Mouse (Mus musculus) liver, embryonic 14.5 days (tissue): ENCODE measurements around the gene Olfr1298. TPM values are rescaled to one million over a fixed set of nuclear protein-coding genes. Genes with fewer than 3 reads are reported as not detected.

Experiments used
- ATAC-seq: fragments of 200-750 bp; cut with Nextera tagmentation; 2 replicates; pipeline ENCODE4 v1.8.0; 2017; ENCODE audit warnings: moderate number of reproducible peaks, mild to moderate bottlenecking, moderate library complexity; ENCODE audit not compliant: insufficient read depth
- DNase-seq, 3 experiments: peaks; one replicate each; pipeline ENCODE4 v3.0.0-alpha.2; 2012 to 2013; ENCODE audit warnings: low read depth in 3 of 3, low spot score in 3 of 3
- H3K27ac ChIP-seq: fragments of 300-500 bp; sonication (generic); 2 replicates; pipeline ENCODE4 v1.5.1; 2014; ENCODE audit warnings: moderate library complexity, mild to moderate bottlenecking, control low read depth, inconsistent platforms
- H3K27me3 ChIP-seq: fragments of 300-500 bp; sonication (generic); 2 replicates; pipeline ENCODE4 v1.6.1; 2014; ENCODE audit warnings: mild to moderate bottlenecking, low read length, moderate library complexity; ENCODE audit not compliant: control insufficient read depth, insufficient read depth
- H3K36me3 ChIP-seq: fragments of 300-500 bp; sonication (generic); replicated peaks from 2 replicates; pipeline ENCODE4 v1.6.1; 2014; ENCODE audit warnings: low read depth; ENCODE audit not compliant: control insufficient read depth, insufficient read depth
- H3K4me1 ChIP-seq, 2 experiments: fragments of 200-500 bp in 1 of 2; fragments of 300-500 bp in 1 of 2; sonication (generic) in 1 of 2; replicated peaks; 2 replicates each; pipeline ENCODE4 v1.6.1; 2012 to 2014; ENCODE audit warnings: antibody characterized with exemption in 1 of 2, inconsistent platforms in 1 of 2, low read length in 1 of 2; ENCODE audit not compliant: control insufficient read depth in 2 of 2, insufficient read depth in 2 of 2
- H3K4me2 ChIP-seq: fragments of 300-500 bp; sonication (generic); 2 replicates; pipeline ENCODE4 v1.6.1; 2014; ENCODE audit warnings: low read depth, mild to moderate bottlenecking, control low read depth, moderate library complexity
- H3K4me3 ChIP-seq, 2 experiments: fragments of 200-500 bp in 1 of 2; fragments of 300-500 bp in 1 of 2; sonication (generic) in 1 of 2; 2 replicates each; pipeline ENCODE4 v1.5.1; 2012 to 2014; ENCODE audit warnings: low read depth in 2 of 2, low read length in 2 of 2, mild to moderate bottlenecking in 2 of 2, control low read depth in 1 of 2, inconsistent platforms in 1 of 2, moderate library complexity in 1 of 2; ENCODE audit not compliant: insufficient read depth in 1 of 2
- H3K9ac ChIP-seq: fragments of 300-500 bp; sonication (generic); replicated peaks from 2 replicates; pipeline ENCODE4 v1.6.1; 2014; ENCODE audit warnings: mild to moderate bottlenecking, control low read depth, moderate library complexity
- H3K9me3 ChIP-seq: fragments of 300-500 bp; sonication (generic); 2 replicates; pipeline ENCODE4 v1.6.1; 2016; ENCODE audit warnings: low read length, mixed read lengths; ENCODE audit not compliant: control insufficient read depth
- CTCF ChIP-seq: IDR thresholded peaks from 2 replicates; pipeline ENCODE4 v1.5.1; 2016; ENCODE audit warnings: antibody characterized with exemption, low read depth, control low read depth
- EP300 ChIP-seq: IDR thresholded peaks from 2 replicates; pipeline ENCODE4 v1.6.1; 2016; ENCODE audit warnings: antibody characterized with exemption, low read depth
- WGBS: fragments of 180-500 bp; shearing (Covaris S2); extraction: QIAGEN DNeasy Blood & Tissue Kit; methylation state at CpG from one replicate; pipeline ENCODE4 v1.1.7; 2014; ENCODE audit not compliant: insufficient replicate concordance; 5-methylcytosine and 5-hydroxymethylcytosine counted together
- polyA plus RNA-seq, 2 experiments: library from polyadenylated mRNA; depleted of rRNA in 1 of 2; stranded (reverse) in 1 of 2; unstranded in 1 of 2; fragments of >200 nt; fragmentation: Nextera tagmentation in 1 of 2; extraction: Ambion mirVana in 1 of 2; gene quantifications; 2 replicates each; pipeline versions ENCODE4 v1.2.1 to v1.2.3; 2012 to 2014

The Olfr1298 gene
- polyA plus RNA-seq (2012; rRNA removed) (not detected in 2 replicates), polyA plus RNA-seq (2014; fragmentation: Nextera tagmentation; extraction: Ambion mirVana) (not detected in 2 replicates)

GRCm38 (mm10) chr2:111649101-111649500, at the start of gene Olfr1298:
Gene Olfr1298, minus strand, starts transcription at chr2:111649201.
- no peak for DNase-seq
- no peak for ATAC-seq
- TF ChIP-seq CTCF = no peak
- no peak for TF ChIP-seq EP300
- Histone ChIP-seq H3K36me3 (no peaks in the 10 kb centered on the region), H3K9ac (no peak within 1 kb of the TSS), H3K4me3 (no peak within 1 kb of the TSS), H3K4me1 (no peaks in the 10 kb centered on the region), H3K27ac (no peak within 1 kb of the TSS), H3K4me2 (no peak within 1 kb of the TSS), H3K9me3 (no peaks in the 10 kb centered on the region), H3K27me3 (no peaks in the 10 kb centered on the region)
- WGBS = 43% methylated on average over 1 of the region's 1 CpGs

DNA sequence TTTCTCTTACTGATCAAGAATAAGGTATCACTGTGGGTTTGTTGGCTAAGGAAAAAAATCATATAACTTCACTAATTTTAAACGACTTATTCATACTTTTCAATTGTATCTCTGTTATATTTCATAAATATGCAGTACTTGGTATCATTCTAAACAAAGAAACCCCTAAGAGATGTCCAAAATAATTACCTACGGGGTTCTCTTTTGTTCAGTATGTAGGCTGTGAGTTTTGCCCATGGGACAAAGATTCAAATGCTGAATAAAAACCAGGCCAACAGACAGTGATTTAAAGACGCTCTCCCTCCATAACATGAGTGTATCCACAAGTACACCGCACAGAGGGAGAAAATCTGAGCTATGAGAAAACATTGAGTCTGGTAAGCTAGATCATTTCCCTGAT, 12.1 kb upstream of the Olfr1298 start, which contains the start of gene Olfr1299:
Olfr1299 (plus strand) TSS at position 301 of the 400 bp plus-strand sequence.
- Histone ChIP-seq H3K4me1 (no peaks in the 10 kb centered on the region), H3K9me3 (no peaks in the 10 kb centered on the region), H3K36me3 (no peaks in the 10 kb centered on the region), H3K27me3 (no peaks in the 10 kb centered on the region), H3K27ac (no peak within 1 kb of the TSS), H3K4me3 (no peak within 1 kb of the TSS), H3K9ac (no peak within 1 kb of the TSS), H3K4me2 (no peak within 1 kb of the TSS)
- ATAC-seq (no peak), DNase-seq (no peak)
- TF ChIP-seq CTCF (no peak), EP300 (no peak)
- 46% methylated on average over 4 of the region's 4 CpGs for WGBS

DNA sequence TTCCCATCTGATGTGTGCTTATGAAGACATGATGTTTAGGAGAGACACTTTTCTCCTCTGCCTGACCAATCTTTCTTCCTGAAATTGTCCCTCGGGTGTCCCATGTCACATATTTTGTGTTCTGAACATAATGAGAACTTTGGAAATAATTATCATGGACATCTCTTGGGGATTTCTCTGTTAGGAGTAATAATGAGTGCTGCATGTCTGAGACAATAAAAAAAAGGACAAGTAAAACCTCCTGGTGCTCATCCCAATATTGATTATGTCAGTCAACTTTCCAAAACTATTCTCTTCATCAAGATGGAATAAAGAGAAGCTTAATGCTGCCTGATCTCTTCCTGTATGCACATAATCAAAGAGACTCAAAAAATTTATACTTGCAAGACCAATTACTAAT, 22.6 kb downstream of the Olfr1298 start, which contains the start of gene Olfr1297:
Olfr1297 (minus strand) TSS at position 101 of the 400 bp plus-strand sequence.
- Histone ChIP-seq H3K4me1 (no peaks in the 10 kb centered on the region), H3K4me2 (no peak within 1 kb of the TSS), H3K27me3 (no peaks in the 10 kb centered on the region), H3K9ac (no peak within 1 kb of the TSS), H3K27ac (no peak within 1 kb of the TSS), H3K36me3 (no peaks in the 10 kb centered on the region), H3K4me3 (no peak within 1 kb of the TSS), H3K9me3 (no peaks in the 10 kb centered on the region)
- no peak for DNase-seq
- 49% methylated on average over 1 of the region's 1 CpGs for WGBS
- ATAC-seq = no peak
- TF ChIP-seq EP300 = no peak
- no peak for TF ChIP-seq CTCF

Other genes starting within 250 kb of the Olfr1298 start
- not detected in 2 replicates for gene Olfr1286, start 226.1 kb downstream of the Olfr1298 start, polyA plus RNA-seq (2012; rRNA removed)
- not detected in 2 replicates for gene Olfr1286, start 226.1 kb downstream of the Olfr1298 start, polyA plus RNA-seq (2014; fragmentation: Nextera tagmentation; extraction: Ambion mirVana)
- not detected in 2 replicates for gene Olfr1287, start 200.1 kb downstream of the Olfr1298 start, polyA plus RNA-seq (2012; rRNA removed)
- not detected in 2 replicates for gene Olfr1287, start 200.1 kb downstream of the Olfr1298 start, polyA plus RNA-seq (2014; fragmentation: Nextera tagmentation; extraction: Ambion mirVana)
- not detected in 2 replicates for gene Olfr1288, start 175.1 kb downstream of the Olfr1298 start, polyA plus RNA-seq (2012; rRNA removed)
- gene Olfr1288, start 175.1 kb downstream of the Olfr1298 start, polyA plus RNA-seq (2014; fragmentation: Nextera tagmentation; extraction: Ambion mirVana) = not detected in 2 replicates
- not detected in 2 replicates for gene Olfr1289, start 168.4 kb downstream of the Olfr1298 start, polyA plus RNA-seq (2012; rRNA removed)
- not detected in 2 replicates for gene Olfr1289, start 168.4 kb downstream of the Olfr1298 start, polyA plus RNA-seq (2014; fragmentation: Nextera tagmentation; extraction: Ambion mirVana)
- gene Olfr1290, start 155.4 kb downstream of the Olfr1298 start, polyA plus RNA-seq (2012; rRNA removed) = not detected in 2 replicates
- gene Olfr1290, start 155.4 kb downstream of the Olfr1298 start, polyA plus RNA-seq (2014; fragmentation: Nextera tagmentation; extraction: Ambion mirVana) = not detected in 2 replicates
- gene Olfr1291-ps1, start 152.0 kb downstream of the Olfr1298 start, polyA plus RNA-seq (2012; rRNA removed) = not detected in 2 replicates
- not detected in 2 replicates for gene Olfr1291-ps1, start 152.0 kb downstream of the Olfr1298 start, polyA plus RNA-seq (2014; fragmentation: Nextera tagmentation; extraction: Ambion mirVana)
- gene Olfr1293-ps, start 124.0 kb downstream of the Olfr1298 start, polyA plus RNA-seq (2012; rRNA removed) = not detected in 2 replicates
- not detected in 2 replicates for gene Olfr1293-ps, start 124.0 kb downstream of the Olfr1298 start, polyA plus RNA-seq (2014; fragmentation: Nextera tagmentation; extraction: Ambion mirVana)
- gene Olfr1294, start 108.9 kb downstream of the Olfr1298 start, polyA plus RNA-seq (2012; rRNA removed) = not detected in 2 replicates
- gene Olfr1294, start 108.9 kb downstream of the Olfr1298 start, polyA plus RNA-seq (2014; fragmentation: Nextera tagmentation; extraction: Ambion mirVana) = not detected in 2 replicates
- not detected in 2 replicates for gene Olfr1295, start 79.5 kb downstream of the Olfr1298 start, polyA plus RNA-seq (2012; rRNA removed)
- not detected in 2 replicates for gene Olfr1295, start 79.5 kb downstream of the Olfr1298 start, polyA plus RNA-seq (2014; fragmentation: Nextera tagmentation; extraction: Ambion mirVana)
- gene Olfr1297, start 22.7 kb downstream of the Olfr1298 start, polyA plus RNA-seq (2012; rRNA removed) = not detected in 2 replicates
- gene Olfr1297, start 22.7 kb downstream of the Olfr1298 start, polyA plus RNA-seq (2014; fragmentation: Nextera tagmentation; extraction: Ambion mirVana) = not detected in 2 replicates
- not detected in 2 replicates for gene Olfr1299, start 12.2 kb upstream of the Olfr1298 start, polyA plus RNA-seq (2012; rRNA removed)
- gene Olfr1299, start 12.2 kb upstream of the Olfr1298 start, polyA plus RNA-seq (2014; fragmentation: Nextera tagmentation; extraction: Ambion mirVana) = not detected in 2 replicates
- not detected in 2 replicates for gene Olfr1301, start 101.8 kb upstream of the Olfr1298 start, polyA plus RNA-seq (2012; rRNA removed)
- not detected in 2 replicates for gene Olfr1301, start 101.8 kb upstream of the Olfr1298 start, polyA plus RNA-seq (2014; fragmentation: Nextera tagmentation; extraction: Ambion mirVana)
- not detected in 2 replicates for gene Olfr1302, start 128.2 kb upstream of the Olfr1298 start, polyA plus RNA-seq (2012; rRNA removed)
- not detected in 2 replicates for gene Olfr1302, start 128.2 kb upstream of the Olfr1298 start, polyA plus RNA-seq (2014; fragmentation: Nextera tagmentation; extraction: Ambion mirVana)
- not detected in 2 replicates for gene Olfr1303, start 171.1 kb upstream of the Olfr1298 start, polyA plus RNA-seq (2012; rRNA removed)
- not detected in 2 replicates for gene Olfr1303, start 171.1 kb upstream of the Olfr1298 start, polyA plus RNA-seq (2014; fragmentation: Nextera tagmentation; extraction: Ambion mirVana)
- gene Olfr1305, start 227.9 kb upstream of the Olfr1298 start, polyA plus RNA-seq (2012; rRNA removed) = not detected in 2 replicates
- gene Olfr1305, start 227.9 kb upstream of the Olfr1298 start, polyA plus RNA-seq (2014; fragmentation: Nextera tagmentation; extraction: Ambion mirVana) = not detected in 2 replicates